Mouse (Mus musculus): Measurements from ENCODE around the gene Pepd.

The Pepd gene

GRCm38 (mm10) chr7:34911919-34912897 is at the start of gene Pepd:
Gene Pepd, plus strand, starts transcription at chr7:34912379.
- peak; percentile 82 to 87 for DNase-seq (ENCODE audit: low spot score in 2 of 2)

GRCm38 (mm10) chr7:34867289-34867688 is 44.9 kb upstream of the Pepd start:
- DNase-seq (ENCODE audit: low spot score in 2 of 2): no peak

GRCm38 (mm10) chr7:34869693-34870092 is 42.5 kb upstream of the Pepd start:
- DNase-seq (ENCODE audit: low spot score in 2 of 2): no peak

- no peak for DNase-seq (ENCODE audit: low spot score in 2 of 2)
Measured at GRCm38 (mm10) chr7:34876787-34877186, 35.4 kb upstream of the Pepd start.

GRCm38 (mm10) chr7:34877820-34878219 is 34.4 kb upstream of the Pepd start:
- no peak for DNase-seq (ENCODE audit: low spot score in 2 of 2)

DNA sequence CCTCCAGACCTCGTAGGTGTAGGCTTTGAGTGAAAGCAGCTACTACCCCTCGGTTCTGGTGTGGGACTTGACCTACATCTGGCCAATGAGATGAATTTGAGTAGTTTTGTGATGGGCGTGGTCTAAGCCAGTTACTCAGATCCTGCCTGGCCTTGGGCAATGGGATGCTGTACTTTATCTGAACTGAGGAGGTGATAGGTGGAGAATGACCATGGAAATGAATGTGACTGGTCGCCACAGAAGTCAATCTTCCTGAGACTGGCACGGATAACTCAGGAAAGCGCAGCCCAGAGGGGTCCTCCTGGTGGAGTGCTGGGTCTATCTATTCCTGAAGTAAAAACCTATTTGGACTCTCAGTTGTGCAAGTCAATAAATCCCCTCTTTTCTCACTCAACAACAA is 23.7 kb upstream of the Pepd start:
- DNase-seq (ENCODE audit: low spot score in 2 of 2): no peak

- no peak for DNase-seq (ENCODE audit: low spot score in 2 of 2)
Measured at GRCm38 (mm10) chr7:34888891-34889290, 23.3 kb upstream of the Pepd start.

GRCm38 (mm10) chr7:34892845-34893244 is 19.3 kb upstream of the Pepd start:
- no peak for DNase-seq (ENCODE audit: low spot score in 2 of 2)

GRCm38 (mm10) chr7:34896461-34896860 is 15.7 kb upstream of the Pepd start:
- no peak for DNase-seq (ENCODE audit: low spot score in 2 of 2)

DNA sequence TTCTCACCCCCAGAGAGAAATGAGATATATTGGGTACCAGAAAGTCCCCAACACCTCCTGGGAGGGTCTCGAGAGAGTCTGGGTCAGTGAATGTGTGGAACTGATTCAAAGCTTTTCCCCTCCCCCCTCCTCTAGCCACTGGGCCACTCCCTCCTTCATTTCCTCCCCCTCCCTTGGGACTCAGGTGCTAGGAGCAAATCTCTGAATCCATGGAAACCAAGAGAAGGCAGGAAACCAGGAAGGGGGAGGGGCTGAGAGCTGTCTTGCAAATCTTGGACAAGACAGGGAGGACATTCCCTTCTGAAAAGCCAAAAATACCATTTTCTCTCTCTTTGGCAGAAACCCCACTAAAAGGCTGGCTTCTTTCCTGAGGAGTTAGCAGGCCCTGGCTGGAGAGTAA is 15.1 kb upstream of the Pepd start:
- DNase-seq (ENCODE audit: low spot score in 2 of 2): no peak

- DNase-seq (ENCODE audit: low spot score in 2 of 2): no peak
Measured at GRCm38 (mm10) chr7:34910096-34911066, 1.8 kb upstream of the Pepd start.

DNA sequence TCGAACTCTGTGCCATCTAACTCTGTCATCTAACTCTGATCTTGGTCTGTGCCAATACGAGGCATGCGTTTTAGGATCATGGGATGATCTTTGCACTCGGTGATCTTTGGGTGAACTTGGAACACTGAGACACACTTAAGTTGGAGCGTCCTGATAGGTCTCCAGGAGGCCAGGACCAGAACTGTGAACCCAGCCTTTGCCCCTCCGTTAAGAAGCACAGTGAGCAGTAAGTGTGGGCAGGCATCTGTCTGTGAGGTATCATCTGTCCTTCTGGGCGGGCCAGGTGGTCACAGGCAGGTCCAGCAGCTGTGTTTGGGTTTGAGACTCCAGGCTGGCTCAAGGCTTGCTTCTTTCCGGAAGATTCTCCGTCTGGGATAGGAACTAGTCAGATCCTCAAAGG is 1.8 kb downstream of the Pepd start:
- no peak for DNase-seq (ENCODE audit: low spot score in 2 of 2)

GRCm38 (mm10) chr7:34915555-34915954 is 3.4 kb downstream of the Pepd start:
- no peak for DNase-seq (ENCODE audit: low spot score in 2 of 2)

- no peak for DNase-seq (ENCODE audit: low spot score in 2 of 2)
Measured at GRCm38 (mm10) chr7:34917558-34917957, 5.4 kb downstream of the Pepd start.

- DNase-seq (ENCODE audit: low spot score in 2 of 2): no peak
Measured at GRCm38 (mm10) chr7:34917998-34918397, 5.8 kb downstream of the Pepd start.

GRCm38 (mm10) chr7:34918416-34918815 is 6.2 kb downstream of the Pepd start:
- DNase-seq (ENCODE audit: low spot score in 2 of 2): peak in 1 of 2 experiments; percentile 46

DNA sequence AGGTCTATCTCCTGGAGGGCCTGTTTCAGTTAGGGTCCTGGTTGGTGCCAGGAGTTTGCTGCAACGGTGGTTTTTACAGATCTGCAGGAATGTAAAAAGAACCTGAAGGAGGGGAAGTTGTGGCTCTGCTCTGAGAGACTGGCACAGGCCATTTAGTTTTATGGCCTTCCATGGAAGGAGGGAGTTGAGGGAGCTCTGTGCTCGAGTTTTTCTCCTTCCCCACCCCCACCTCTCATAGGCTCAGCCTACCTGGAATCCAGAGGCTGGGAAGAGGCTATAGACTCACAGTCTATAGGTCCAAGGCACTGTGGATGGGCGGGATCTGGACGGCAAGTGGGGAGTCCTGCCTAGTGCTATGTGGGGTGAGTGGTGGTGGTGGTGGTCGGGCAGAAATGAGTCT is 6.9 kb downstream of the Pepd start:
- DNase-seq (ENCODE audit: low spot score in 2 of 2): no peak

- peak; percentile 49 to 82 for DNase-seq (ENCODE audit: low spot score in 2 of 2)
Measured at GRCm38 (mm10) chr7:34919809-34920208, 7.6 kb downstream of the Pepd start.

GRCm38 (mm10) chr7:34925208-34925607 is 13.0 kb downstream of the Pepd start:
- no peak for DNase-seq (ENCODE audit: low spot score in 2 of 2)

DNA sequence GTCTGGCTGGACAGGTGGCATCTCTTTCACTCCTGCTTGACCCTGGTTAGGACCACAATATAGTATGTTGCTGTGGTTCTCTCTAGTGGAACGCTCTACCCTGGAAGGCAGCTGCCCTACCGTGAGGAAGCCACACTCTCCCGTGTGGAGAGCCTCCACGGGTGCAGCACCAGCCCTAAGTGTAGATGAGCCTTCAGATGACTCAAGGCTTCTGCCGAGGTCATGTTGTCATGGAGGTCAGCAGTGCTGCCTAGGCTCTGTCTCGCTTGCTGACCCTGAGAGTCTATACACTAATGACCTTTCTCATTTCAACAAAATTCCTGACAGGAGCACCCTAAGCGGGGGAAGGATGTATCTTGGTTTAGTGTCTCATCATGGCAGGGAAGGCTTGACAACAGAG is 13.8 kb downstream of the Pepd start:
- no peak for DNase-seq (ENCODE audit: low spot score in 2 of 2)

GRCm38 (mm10) chr7:34929614-34930262 is 17.6 kb downstream of the Pepd start:
- DNase-seq (ENCODE audit: low spot score in 2 of 2): no peak

DNA sequence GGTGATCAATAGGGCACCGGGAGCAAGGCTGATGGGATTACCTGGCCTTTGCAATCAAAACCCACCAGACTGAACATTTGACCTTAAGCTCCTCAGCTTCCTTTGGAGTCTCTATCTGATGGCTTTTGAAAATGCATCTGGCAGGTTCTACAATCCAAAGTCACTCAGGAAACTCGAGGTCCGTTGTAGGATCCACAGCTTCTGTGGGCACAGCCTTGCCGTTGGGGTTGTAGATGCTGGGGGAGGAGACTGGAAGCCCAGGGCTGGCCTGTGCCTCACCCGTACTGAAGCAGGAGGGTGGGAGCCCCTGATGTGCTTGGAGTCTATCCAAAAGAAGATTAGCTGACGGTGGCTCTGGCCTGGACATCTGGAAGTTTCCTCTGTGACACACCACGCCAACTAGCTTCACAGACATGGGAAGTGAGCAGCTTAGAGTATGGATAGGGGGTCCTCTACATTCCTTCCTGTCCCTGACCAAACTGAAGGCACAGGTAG is 18.1 kb downstream of the Pepd start:
- no peak for DNase-seq (ENCODE audit: low spot score in 2 of 2)

Data from spleen, postnatal 4 days (tissue).